In the genomic region with DNA sequence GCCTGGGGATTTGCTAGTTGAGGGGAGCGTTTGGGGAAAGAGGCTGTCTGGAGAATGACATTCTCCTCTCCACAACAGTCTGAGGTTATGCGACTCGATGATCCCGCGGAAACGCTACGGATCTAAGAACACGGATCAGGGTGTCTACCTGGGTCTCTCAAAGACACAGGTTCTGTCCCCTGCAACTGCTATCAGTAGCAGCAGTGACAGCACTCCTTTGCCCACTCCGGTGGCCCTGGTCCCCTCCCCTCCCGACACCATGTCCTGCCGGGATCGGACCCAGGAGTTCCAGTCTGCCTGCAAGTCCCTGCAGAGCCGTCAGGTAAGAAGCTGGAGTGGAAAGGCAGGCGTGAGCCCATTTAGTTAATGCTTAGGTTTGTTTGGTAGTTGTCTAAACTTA, we compare ENCODE assay signal across 8 mouse cellular contexts. TPM values are rescaled to one million over a fixed set of nuclear protein-coding genes. Genes with fewer than 3 reads are reported as not detected.
A peak's percentile ranks its signal among the peaks of the same experiment; 100 is the strongest.
DNase-seq lines count a peak whose midpoint lies in the region; ATAC-seq and TF ChIP-seq lines count a peak whose summit lies in the region.

No protein-coding gene starts in this region.

- peak overlapping the region; percentile 98 for H3K27ac ChIP-seq in kidney, embryonic 16.5 days (ENCODE audit: low read length)
- peak overlapping the region; percentile 74 for H3K27ac ChIP-seq in brown adipose tissue, adult 24 weeks (replicated peaks; ENCODE audit: low read depth, low read length)
- peak overlapping the region; percentile 97 for H3K27ac ChIP-seq in heart, postnatal 0 days (ENCODE audit: low read depth)

- intact Hi-C loops in left cerebral cortex, postnatal 4 days (cut with DNase I), result no loop called here

- no peak for DNase-seq in kidney, adult 8-10 months
- no peak for DNase-seq in heart, postnatal 0 days (ENCODE audit: low spot score)
- DNase-seq in layer of hippocampus, adult 9-11 months, result no peak
- DNase-seq in embryo, embryonic 11 days, result no peak
- DNase-seq in left cerebral cortex, postnatal 4 days, result no peak

- no peak for TF ChIP-seq CTCF in heart, postnatal 0 days (IDR thresholded peaks at IDR 0.05; ENCODE audit: low read depth)

- peak overlapping the region; percentile 99 for H3K4me2 ChIP-seq in kidney, embryonic 16.5 days (replicated peaks; ENCODE audit: low read depth, low read length)
- peak overlapping the region; percentile 93 for H3K4me2 ChIP-seq in heart, postnatal 0 days (ENCODE audit: low read depth, low read length)

- H3K4me3 ChIP-seq in kidney, embryonic 16.5 days (ENCODE audit: low read length), result peak overlapping the region; percentile 89
- H3K4me3 ChIP-seq in brown adipose tissue, adult 24 weeks (ENCODE audit: insufficient read depth, low read depth, low read length), result peak overlapping the region; percentile 92
- H3K4me3 ChIP-seq in heart, postnatal 0 days (ENCODE audit: low read depth, low read length), result peak overlapping the region; percentile 85

- peaks cover 22% of the 10 kb centered on the region for H3K4me1 ChIP-seq in kidney, embryonic 16.5 days (ENCODE audit: insufficient read depth, low read length)
- H3K4me1 ChIP-seq in brown adipose tissue, adult 24 weeks (ENCODE audit: control insufficient read depth, insufficient read depth, insufficient read length, low read length), result peaks cover 6% of the 10 kb centered on the region
- peaks cover 12% of the 10 kb centered on the region for H3K4me1 ChIP-seq in heart, postnatal 0 days (ENCODE audit: control insufficient read depth, insufficient read depth)

- 10% methylated on average over 14 of the region's 14 CpGs for WGBS in kidney, embryonic 16.5 days
- 10% methylated on average over 14 of the region's 14 CpGs for WGBS in heart, postnatal 0 days

- no peaks in the 10 kb centered on the region for H3K9me3 ChIP-seq in kidney, embryonic 16.5 days (ENCODE audit: low read length)
- no peaks in the 10 kb centered on the region for H3K9me3 ChIP-seq in heart, postnatal 0 days (replicated peaks; ENCODE audit: control insufficient read depth, low read length)

- no peak for TF ChIP-seq EP300 in heart, postnatal 0 days (IDR thresholded peaks at IDR 0.05; ENCODE audit: low read depth)

- H3K9ac ChIP-seq in kidney, embryonic 16.5 days (replicated peaks; ENCODE audit: low read length), result peak overlapping the region; percentile 87
- peak overlapping the region; percentile 89 for H3K9ac ChIP-seq in heart, postnatal 0 days (replicated peaks; ENCODE audit: low read depth, low read length)

- H3K36me3 ChIP-seq in kidney, embryonic 16.5 days (ENCODE audit: insufficient read depth, low read length), result peaks cover 57% of the 10 kb centered on the region
- H3K36me3 ChIP-seq in heart, postnatal 0 days (replicated peaks; ENCODE audit: control insufficient read depth, insufficient read depth, low read length), result peaks cover 70% of the 10 kb centered on the region

- no peak for ATAC-seq in kidney, embryonic 16.5 days (ENCODE audit: low FRiP score, low TSS enrichment)
- no peak for ATAC-seq in heart, postnatal 0 days (ENCODE audit: insufficient read depth, low read depth)
- ATAC-seq in megakaryocyte progenitor cell, adult 5-6 weeks (replicated peaks; ENCODE audit: poor library complexity), result peak; percentile 0; the same call in 1 of the 2 replicates

- no peaks in the 10 kb centered on the region for H3K27me3 ChIP-seq in kidney, embryonic 16.5 days (ENCODE audit: insufficient read depth, low read length)
- no peaks in the 10 kb centered on the region for H3K27me3 ChIP-seq in heart, postnatal 0 days (ENCODE audit: control insufficient read depth, insufficient read depth, low read length)

RNA-seq across cellular contexts. Expression of gene Stx5a, which starts 1.0 kb away (rescaled TPM):
- polyA plus RNA-seq in kidney, embryonic 16.5 days (2015; fragmentation: Nextera tagmentation; extraction: Ambion mirVana), result 150 and 154 TPM in 2 replicates
- 30.7 and 43.6 TPM in 2 replicates for polyA plus RNA-seq in brown adipose tissue, adult 24 weeks (2012; ENCODE audit: insufficient read depth, insufficient read length, missing spikeins)
- total RNA-seq in heart, postnatal 0 days (2014; rRNA removed; ENCODE audit: low replicate concordance), result 104 and 105 TPM in 2 replicates
- 57.0 and 63.6 TPM in 2 replicates for polyA plus RNA-seq in heart, postnatal 0 days (2015; fragmentation: Nextera tagmentation; extraction: Ambion mirVana)
- 32.5 and 45.3 TPM in 2 replicates for total RNA-seq in megakaryocyte progenitor cell, adult 5-6 weeks (2015)
- total RNA-seq in megakaryocyte progenitor cell, adult 5-6 weeks (2017), result 54.1 and 54.8 TPM in 2 replicates
- 10 to 100 TPM; 70.8 to 77.5 TPM for total RNA-seq in left cerebral cortex, postnatal 4 days (2021)

RNA-seq across cellular contexts. Expression of gene 1700092M07Rik, which starts 1.7 kb away (rescaled TPM):
- polyA plus RNA-seq in kidney, embryonic 16.5 days (2015; fragmentation: Nextera tagmentation; extraction: Ambion mirVana), result 1.9 and 2.0 TPM in 2 replicates
- not detected in 2 replicates for polyA plus RNA-seq in brown adipose tissue, adult 24 weeks (2012; ENCODE audit: insufficient read depth, insufficient read length, missing spikeins)
- not detected in 2 replicates for total RNA-seq in heart, postnatal 0 days (2014; rRNA removed; ENCODE audit: low replicate concordance)
- 0.38 TPM in 1 of 2 replicates, not detected in the other for polyA plus RNA-seq in heart, postnatal 0 days (2015; fragmentation: Nextera tagmentation; extraction: Ambion mirVana)
- total RNA-seq in megakaryocyte progenitor cell, adult 5-6 weeks (2015), result 1.2 and 4.4 TPM in 2 replicates
- not detected in 2 replicates for total RNA-seq in megakaryocyte progenitor cell, adult 5-6 weeks (2017)
- 1 to 10 TPM; 2.7 to 2.8 TPM for total RNA-seq in left cerebral cortex, postnatal 4 days (2021)

RNA-seq across cellular contexts. Expression of gene Wdr74, which starts 6.5 kb away (rescaled TPM):
- polyA plus RNA-seq in kidney, embryonic 16.5 days (2015; fragmentation: Nextera tagmentation; extraction: Ambion mirVana), result 101 and 108 TPM in 2 replicates
- 28.2 and 31.8 TPM in 2 replicates for polyA plus RNA-seq in brown adipose tissue, adult 24 weeks (2012; ENCODE audit: insufficient read depth, insufficient read length, missing spikeins)
- total RNA-seq in heart, postnatal 0 days (2014; rRNA removed; ENCODE audit: low replicate concordance), result 40.8 and 45.8 TPM in 2 replicates
- polyA plus RNA-seq in heart, postnatal 0 days (2015; fragmentation: Nextera tagmentation; extraction: Ambion mirVana), result 35.4 and 36.6 TPM in 2 replicates
- 111 and 112 TPM in 2 replicates for total RNA-seq in megakaryocyte progenitor cell, adult 5-6 weeks (2015)
- total RNA-seq in megakaryocyte progenitor cell, adult 5-6 weeks (2017), result 102 TPM in 2 replicates
- total RNA-seq in left cerebral cortex, postnatal 4 days (2021), result 10 to 100 TPM; 55.9 to 56.5 TPM

RNA-seq across cellular contexts. Expression of gene Nxf1, which starts 14.7 kb away (rescaled TPM):
- polyA plus RNA-seq in kidney, embryonic 16.5 days (2015; fragmentation: Nextera tagmentation; extraction: Ambion mirVana), result 213 and 218 TPM in 2 replicates
- polyA plus RNA-seq in brown adipose tissue, adult 24 weeks (2012; ENCODE audit: insufficient read depth, insufficient read length, missing spikeins), result 51.6 and 58.1 TPM in 2 replicates
- 42.3 and 46.8 TPM in 2 replicates for total RNA-seq in heart, postnatal 0 days (2014; rRNA removed; ENCODE audit: low replicate concordance)
- 54.8 and 59.2 TPM in 2 replicates for polyA plus RNA-seq in heart, postnatal 0 days (2015; fragmentation: Nextera tagmentation; extraction: Ambion mirVana)
- 339 and 367 TPM in 2 replicates for total RNA-seq in megakaryocyte progenitor cell, adult 5-6 weeks (2015)
- total RNA-seq in megakaryocyte progenitor cell, adult 5-6 weeks (2017), result 76.5 and 91.9 TPM in 2 replicates
- 100 to 1,000 TPM; 105 to 110 TPM for total RNA-seq in left cerebral cortex, postnatal 4 days (2021)

RNA-seq across cellular contexts. Expression of gene Slc3a2, which starts 19.0 kb away (rescaled TPM):
- 141 and 146 TPM in 2 replicates for polyA plus RNA-seq in kidney, embryonic 16.5 days (2015; fragmentation: Nextera tagmentation; extraction: Ambion mirVana)
- polyA plus RNA-seq in brown adipose tissue, adult 24 weeks (2012; ENCODE audit: insufficient read depth, insufficient read length, missing spikeins), result 32.8 and 41.0 TPM in 2 replicates
- 38.3 and 66.4 TPM in 2 replicates for total RNA-seq in heart, postnatal 0 days (2014; rRNA removed; ENCODE audit: low replicate concordance)
- polyA plus RNA-seq in heart, postnatal 0 days (2015; fragmentation: Nextera tagmentation; extraction: Ambion mirVana), result 40.9 and 41.5 TPM in 2 replicates
- total RNA-seq in megakaryocyte progenitor cell, adult 5-6 weeks (2015), result 69.3 and 73.0 TPM in 2 replicates
- total RNA-seq in megakaryocyte progenitor cell, adult 5-6 weeks (2017), result 84.0 and 87.7 TPM in 2 replicates
- 100 to 1,000 TPM; 166 to 179 TPM for total RNA-seq in left cerebral cortex, postnatal 4 days (2021)
